Mouse (Mus musculus): ENCODE measurements at regions not wholly inside any gene's neighbourhood (a gene's known extent, or its start where the extent isn't known, plus 50 kb on each side); places are given as distances from the start of the nearest gene placed in this dataset.

DNA sequence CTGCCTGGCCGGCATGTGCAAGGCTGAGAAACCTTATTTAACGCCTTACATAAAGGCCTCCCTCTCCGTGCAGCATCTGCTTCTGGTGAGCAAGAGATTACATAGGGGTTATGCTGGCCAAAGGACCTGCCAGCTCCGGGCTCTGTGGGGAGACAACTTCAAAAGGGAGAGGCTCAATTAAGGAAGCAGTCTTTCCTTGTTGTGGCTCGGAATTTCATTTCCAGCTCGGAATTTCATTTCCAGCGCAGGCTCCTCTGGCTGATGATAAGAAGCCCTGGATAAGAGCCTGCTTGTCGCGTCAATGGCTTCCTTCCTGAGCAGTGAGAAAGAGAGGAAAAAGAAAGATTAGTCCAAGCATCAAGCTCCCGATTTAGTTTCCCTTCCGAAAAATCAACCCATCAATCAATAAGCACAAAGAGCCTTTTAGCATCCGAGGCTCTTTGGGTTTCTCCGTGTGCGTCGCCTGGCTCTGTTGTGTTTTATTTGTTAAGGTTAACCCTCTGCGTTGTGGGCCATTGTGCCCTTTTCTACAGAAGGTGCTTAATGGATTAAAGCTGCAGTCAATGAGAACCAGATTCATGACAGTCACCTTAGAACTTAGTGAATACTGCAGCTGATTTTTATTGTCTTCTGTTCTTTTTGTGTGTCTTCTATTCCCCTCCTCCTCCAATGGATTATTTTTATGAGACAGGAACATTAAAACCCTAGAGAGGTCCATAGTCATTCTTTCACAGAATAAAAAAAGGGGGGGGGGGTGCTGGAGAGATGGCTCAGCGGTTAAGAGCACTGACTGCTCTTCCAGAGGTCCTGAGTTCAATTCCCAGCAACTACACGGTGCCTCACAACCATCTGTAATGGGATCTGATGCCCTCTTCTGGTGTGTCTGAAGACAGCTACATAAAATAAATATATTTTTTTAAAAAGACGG is 218.3 kb downstream of the Myo1b start:
- DNase-seq (ENCODE audit: low spot score), result no peak

DNA sequence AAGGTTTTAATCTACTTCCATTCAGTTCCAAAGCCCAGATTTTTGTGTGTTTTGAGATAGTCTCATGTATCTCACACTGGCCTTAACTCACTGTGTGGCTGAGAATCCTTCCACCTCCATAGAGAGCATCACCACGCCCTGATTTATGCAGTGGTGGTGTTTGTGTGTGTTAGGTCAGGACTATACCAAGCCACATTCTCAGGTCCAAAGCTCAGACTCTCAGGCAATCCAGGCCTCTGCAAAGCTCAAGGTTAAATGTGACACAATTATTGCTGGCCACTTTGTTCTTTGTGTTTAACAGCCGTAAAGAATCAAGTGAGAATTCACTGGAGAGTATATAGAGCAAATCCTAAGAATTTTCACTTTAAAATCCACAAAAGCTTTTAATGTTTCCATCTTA is 218.2 kb upstream of the Nabp1 start:
- DNase-seq (ENCODE audit: low spot score), result no peak

DNA sequence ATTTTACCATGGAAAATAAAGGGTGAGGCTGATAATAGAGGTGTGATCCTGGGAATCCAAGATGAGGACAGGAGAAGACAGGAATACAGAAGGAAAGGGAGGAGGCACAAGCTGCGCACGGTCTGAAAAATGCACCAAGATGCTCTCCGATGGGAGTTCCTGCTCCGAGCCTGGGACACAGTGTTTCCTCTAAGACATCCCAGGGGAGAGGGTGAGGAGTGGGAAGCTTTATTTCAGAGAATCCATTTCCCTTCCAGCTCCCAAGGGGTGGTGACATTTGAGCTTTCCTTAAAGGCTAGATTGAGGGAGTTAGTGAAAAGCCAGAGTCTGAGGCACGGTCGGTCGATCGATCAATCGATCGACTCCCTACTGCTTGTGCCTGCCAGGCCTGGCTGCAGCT is 212.7 kb upstream of the Nabp1 start:
- no peak for DNase-seq (ENCODE audit: low spot score)

DNA sequence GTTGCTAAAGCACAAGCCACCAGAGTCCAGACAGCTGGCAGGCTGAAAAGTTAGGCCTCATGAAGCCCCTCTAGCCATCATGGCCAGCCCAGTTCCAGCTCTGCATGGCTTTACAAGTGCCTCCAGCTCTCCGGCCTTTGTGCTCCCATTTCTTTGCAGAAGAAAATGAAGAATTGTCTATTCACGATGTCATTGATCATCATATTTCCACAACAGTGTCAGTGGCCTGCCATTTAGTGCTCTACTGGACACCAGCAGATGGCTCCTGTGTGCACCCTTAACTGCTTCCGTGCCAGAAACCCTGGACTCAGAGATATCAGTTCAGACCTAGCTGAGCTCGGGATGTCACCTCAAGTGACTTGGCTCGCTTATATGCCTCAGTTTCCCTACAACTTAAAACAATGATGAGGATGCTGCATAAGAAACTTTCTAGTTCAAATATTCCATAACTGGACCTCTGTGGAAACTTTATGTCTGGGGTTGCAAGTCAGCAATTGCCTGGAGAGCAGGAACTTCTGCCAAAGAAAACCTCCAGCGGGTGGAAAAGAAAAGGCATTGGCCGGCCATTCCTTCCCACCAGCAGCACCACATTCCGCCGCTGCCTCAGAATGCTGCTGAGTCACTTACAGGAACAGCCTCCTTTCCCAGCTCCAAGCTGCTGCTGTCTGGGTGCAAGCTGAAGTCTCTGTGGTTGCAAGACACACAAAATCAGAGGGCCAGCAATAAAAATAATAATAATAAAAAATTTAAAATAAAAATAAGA is 211.4 kb upstream of the Nabp1 start:
- DNase-seq (ENCODE audit: low spot score), result no peak

DNA sequence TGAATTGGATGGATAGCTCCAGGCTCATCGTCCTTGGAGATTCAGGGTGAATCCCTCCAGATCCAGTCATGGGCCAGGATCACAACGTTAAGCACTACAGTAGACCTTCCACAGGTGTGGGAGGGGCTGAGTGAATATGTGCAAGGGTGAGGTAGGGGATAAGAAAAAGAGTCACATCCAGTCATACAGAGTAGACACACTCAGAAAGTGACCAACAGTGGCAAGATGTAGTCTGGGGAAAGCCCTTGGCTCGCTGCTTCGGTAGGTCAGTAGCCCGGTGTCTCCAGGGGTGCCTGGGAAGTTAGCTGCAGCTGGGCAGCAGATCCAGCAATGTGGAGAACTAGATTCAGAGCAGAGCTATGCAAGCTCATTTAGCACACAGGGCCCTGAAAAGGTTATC is 210.7 kb upstream of the Nabp1 start:
- DNase-seq (ENCODE audit: low spot score), result no peak

DNA sequence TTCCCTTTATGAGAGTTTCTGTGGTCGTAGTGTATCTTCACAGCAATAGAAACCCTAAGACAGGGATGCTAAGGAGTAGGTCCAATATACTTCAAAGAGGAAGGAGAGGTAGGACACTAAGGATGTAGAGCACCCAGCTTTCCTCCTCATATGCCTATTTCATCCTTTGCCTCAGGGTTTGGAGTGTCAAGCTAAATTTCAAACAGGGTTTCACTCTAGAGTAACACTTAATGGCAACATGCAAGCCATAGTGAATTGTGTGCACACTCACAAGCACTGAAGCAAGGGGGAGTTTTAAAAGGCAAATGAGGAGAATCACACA is 210.0 kb upstream of the Nabp1 start:
- DNase-seq (ENCODE audit: low spot score), result no peak

DNA sequence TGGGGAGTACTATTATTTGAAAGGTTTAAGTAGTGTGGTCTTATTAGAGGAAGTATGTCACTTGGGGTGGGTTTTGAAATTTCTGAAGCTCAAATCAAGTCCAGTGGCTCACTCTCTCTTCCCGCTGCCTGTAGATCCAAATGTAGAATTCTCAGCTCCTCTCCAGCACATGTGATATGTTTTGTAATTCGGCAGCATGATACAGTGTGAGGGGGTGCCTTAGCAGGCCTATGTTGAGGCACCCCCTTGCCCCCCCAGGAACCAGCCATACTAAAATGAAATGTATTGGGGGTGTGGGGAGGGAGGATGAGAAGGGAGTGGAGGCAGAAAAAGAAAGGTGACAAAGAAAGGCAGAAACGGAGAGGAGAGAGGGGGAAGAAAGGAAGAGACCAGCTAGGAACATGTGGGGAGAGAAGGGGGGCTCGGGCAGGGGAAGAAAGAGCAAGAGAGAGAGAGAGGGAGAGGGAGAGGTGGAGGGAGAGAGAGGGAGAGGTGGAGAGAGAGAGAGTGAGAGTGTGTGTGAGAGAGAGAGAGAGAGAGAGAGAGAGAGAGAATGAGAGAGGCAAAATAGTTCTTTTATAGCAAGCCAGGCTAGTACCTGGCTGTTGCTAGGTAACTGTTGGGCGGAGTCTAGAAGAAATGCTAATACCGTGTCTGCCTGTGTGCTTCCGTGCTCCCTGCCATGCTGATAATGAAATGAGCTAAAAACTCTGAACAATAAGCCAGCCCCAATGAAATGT is 209.4 kb upstream of the Nabp1 start:
- no peak for DNase-seq (ENCODE audit: low spot score)

DNA sequence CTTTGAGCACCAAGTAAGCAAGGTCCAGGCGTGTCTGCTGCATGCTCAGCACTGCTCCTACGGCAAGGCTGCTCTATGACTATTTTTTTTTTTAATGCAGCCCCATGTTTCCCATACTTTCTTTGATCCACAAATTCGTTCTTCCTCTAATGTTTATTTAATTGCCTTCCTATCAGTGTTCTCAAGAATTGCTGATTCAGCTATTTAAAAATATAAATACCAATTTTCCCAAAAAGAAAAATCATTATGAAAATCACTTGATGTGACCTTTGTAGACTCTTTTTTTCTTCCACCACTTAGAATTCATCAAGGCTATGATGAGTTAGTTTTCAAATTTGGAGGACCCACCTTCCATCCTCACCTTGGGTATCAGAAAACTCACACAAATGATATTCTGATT is 208.5 kb upstream of the Nabp1 start:
- no peak for DNase-seq (ENCODE audit: low spot score)

DNA sequence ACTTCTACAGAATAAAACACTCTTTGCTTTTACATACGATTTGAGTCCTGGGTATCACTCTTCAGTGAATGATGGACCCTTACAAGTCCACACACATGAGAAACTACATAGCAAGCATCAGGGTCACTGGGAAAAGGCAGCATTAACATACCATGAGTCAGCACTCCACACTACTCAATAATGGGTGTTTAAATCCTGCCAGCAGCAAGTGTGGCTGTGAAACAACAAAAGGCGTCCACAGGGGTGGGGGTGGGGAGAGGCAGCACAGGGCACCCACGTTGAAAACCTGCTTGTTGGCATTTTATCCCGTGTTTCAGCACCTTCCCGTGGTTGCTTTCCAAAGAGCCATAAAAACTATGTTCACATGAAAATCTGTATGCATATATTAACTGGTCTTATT is 204.0 kb upstream of the Nabp1 start:
- DNase-seq (ENCODE audit: low spot score), result no peak

DNA sequence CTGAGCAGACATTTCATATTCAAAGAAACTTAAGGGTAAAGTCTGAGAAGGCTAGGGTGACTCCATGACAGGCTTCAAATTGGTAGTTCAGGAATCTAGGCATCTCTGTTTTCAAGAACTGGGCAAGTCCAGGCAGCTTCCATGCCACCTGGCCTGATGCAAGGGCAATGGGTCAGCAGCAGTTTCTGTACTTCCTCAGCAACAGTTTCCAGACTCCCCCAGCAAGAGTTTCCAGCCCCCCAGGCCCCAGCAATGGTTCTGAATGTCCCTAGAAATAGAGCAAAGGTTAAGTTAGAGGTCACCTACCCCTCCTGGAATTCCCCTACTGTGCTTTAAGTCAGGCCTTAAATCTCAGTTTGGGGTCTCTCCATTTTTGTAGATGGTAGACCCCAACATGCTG is 203.6 kb upstream of the Nabp1 start:
- DNase-seq (ENCODE audit: low spot score), result no peak

DNA sequence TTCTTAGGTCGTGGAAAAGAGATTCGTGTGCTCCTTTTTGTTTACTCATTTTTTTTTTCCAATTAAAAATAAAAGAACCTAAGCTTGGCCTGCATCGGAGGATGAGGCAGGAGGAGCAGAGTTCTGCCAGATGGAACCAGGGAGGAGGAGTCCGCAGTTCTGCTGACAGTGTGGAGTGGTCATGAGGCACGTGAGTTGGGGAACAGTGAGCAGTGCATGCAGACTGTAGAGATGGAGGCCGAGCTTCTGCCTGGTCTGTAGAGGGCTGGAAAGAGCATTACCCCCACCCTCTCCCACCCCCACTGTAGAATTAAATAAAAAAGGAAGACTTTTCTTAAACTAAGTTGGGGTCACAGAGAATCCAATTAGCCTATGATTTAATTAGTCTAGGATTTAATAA is 202.5 kb upstream of the Nabp1 start:
- DNase-seq (ENCODE audit: low spot score), result no peak

DNA sequence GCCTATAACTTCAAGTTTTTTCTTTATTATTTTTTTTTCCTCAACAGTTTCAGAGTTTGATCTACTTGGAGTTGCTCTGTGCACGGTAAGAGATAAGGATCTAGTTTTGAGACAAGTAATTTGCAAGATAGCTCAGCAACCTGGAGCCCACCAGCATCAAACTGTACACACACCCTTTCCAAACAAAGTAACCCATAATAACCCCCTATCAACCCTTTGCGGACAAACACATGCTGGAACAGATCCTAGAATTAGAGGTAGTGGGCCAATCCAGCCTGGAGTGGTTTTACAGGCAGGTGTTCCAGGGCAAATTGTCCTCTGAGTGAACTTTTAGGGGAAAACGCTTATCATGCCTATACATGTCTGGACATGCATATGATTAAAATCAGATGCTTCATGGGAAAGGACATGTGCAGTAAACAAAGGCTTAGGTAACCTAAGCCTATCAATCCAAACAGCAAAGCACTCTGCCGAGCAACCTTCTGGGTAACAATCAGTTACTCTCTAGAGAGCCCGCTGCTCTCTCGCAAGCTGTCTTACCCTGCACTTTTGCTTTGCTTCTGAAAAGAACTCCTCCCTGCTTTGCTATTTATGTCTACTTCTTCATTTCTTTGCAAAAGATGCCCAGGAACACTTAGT is 200.2 kb upstream of the Nabp1 start:
- DNase-seq (ENCODE audit: low spot score), result no peak

DNA sequence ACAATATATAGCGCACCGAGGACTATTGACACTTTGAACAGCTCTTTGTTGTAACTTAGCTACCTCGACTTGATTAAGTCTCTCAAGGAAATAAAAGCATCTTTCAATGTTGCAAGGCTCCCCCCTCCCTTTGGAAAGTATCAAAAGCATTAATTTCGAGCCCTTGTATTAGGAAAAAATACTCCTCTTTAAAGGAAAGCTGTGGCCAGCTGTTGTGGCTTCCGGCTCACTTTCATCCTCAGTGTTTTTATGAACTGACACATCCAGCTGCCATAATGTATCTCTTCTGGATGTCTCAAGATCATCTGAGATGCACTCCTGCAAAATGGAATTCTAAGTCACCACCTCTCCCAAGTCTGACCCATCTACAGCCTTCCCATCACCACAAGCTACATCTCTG is 199.6 kb upstream of the Nabp1 start:
- DNase-seq (ENCODE audit: low spot score), result no peak

DNA sequence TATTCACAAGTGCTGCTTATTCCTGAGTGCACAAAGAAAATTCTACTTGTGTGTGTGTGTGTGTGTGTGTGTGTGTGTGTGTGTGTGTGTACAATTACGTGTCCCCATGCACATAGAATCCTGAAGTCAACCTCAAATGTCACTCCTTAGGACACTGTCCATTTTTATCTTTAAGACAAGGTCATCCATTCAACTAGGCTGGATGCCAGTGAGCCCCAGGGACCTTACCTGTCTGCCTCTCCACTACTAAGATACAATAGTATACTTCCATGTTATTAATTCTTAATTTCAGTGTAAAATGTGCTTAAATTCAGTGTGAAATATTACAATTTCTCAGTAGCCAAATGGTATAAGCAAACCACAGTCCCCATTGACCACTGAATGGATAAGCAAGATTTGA is 193.5 kb upstream of the Nabp1 start:
- no peak for DNase-seq (ENCODE audit: low spot score)

DNA sequence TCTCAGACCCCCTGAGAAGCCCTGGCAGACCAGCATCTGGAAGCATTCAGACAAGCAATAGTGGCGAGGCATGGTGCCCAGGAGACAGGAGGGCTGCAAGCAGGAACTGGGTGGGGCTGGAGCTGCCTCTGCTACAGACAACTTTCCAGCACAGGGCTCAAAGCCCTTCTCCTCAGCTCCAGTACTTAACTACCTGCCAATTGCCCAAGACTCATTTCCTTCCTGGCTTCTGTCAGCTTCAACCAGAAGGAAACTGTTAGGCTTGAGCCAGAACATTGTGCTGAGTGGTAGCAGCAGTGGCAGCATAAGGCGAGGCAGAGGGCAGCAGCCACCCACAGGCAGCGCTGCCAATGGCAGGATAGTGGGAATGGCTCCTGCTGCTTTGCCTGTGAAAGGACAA is 193.1 kb upstream of the Nabp1 start:
- no peak for DNase-seq (ENCODE audit: low spot score)

DNA sequence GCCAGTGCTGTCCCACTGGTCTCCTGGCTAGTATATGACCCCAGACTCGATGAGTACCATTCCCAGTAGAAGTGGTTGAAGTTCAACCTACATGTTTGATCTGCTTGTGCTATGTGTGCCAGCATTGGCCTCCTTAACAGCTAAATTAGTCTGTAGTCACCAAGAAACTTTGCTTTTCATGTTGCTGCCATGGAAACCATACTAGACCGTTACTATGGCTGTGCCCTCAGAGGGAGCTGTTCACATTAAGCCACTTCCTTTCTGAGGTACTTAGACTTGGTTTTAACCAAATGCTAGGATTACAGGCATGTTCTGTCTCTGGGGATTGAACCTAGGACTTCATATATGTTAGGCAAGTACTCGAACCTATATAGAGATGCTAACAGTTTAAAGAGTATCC is 191.8 kb upstream of the Nabp1 start:
- DNase-seq (ENCODE audit: low spot score), result no peak

DNA sequence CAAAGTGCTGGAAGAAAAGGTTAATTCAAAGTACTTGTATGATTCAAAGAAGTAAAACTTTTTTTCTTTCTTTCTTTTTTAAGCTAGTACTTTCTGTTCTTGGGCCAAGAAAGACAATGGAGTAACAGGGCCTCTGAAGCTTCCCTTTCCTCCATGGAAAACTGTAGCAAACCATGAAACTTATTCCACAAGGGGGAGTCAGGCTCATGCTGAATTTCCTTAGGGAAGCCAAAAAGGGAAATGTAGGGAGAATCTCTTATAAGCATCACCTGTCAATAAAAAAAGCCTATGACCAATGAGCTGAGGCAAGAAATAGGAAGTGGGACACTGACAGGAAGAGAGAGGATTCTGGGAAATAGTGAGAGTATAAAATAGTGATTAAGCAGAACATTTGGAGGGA is 190.7 kb upstream of the Nabp1 start:
- no peak for DNase-seq (ENCODE audit: low spot score)

DNA sequence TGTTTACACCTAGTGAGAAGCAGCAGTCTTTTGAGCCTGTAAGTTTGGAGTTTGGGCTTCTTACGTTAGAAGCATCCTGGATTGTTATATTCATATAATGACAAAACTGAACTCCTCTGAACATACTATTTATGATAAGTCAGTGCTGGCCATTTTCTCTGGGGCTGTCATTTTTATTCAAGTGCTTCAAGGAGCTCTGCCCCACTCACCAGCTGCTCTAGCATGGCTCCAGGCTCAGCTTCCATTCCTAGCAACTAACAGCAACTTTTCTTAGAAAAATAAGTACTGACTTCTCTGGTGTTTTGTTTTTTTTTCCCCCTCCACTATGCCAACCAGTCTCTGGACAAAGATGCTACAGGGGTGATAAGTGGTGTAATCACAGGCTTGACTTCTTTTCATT is 182.3 kb upstream of the Nabp1 start:
- no peak for DNase-seq (ENCODE audit: low spot score)

DNA sequence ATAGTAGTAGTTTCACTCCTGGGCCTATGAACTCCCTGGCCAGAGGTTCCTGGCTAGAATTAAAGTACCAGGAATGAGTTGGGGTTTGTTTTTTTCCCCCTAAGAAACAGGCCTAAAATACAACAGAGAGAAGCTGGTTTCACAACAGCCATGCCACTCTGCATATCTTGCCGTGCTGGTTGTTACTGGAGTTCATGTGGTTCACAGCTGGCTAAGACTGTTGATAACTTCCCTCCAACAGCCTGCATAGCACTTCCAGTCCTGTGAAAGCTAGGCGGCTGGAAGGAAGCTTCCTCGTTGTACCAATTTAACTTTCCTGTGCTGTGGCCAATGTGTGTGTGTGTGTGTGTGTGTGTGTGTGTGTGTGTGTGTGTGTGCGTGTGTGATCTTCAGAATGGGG is 179.0 kb upstream of the Nabp1 start:
- DNase-seq (ENCODE audit: low spot score), result no peak

DNA sequence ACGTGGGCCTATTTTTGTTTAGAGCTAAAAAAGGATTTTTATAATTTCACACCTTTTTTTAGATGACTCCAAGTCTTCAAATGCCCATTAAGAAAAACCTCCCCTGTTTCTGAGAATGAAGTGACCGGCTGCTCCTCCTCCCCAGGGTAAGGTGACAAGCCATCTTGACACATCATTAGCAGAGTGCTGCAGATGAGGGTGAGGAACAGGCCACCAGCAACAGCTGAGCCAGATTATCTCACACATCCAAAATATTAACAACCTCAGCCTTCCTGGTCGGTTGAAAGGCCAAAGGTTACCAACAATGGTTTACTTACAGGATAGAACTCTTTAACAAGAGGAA is 172.4 kb upstream of the Nabp1 start:
- no peak for DNase-seq (ENCODE audit: low spot score)

DNA sequence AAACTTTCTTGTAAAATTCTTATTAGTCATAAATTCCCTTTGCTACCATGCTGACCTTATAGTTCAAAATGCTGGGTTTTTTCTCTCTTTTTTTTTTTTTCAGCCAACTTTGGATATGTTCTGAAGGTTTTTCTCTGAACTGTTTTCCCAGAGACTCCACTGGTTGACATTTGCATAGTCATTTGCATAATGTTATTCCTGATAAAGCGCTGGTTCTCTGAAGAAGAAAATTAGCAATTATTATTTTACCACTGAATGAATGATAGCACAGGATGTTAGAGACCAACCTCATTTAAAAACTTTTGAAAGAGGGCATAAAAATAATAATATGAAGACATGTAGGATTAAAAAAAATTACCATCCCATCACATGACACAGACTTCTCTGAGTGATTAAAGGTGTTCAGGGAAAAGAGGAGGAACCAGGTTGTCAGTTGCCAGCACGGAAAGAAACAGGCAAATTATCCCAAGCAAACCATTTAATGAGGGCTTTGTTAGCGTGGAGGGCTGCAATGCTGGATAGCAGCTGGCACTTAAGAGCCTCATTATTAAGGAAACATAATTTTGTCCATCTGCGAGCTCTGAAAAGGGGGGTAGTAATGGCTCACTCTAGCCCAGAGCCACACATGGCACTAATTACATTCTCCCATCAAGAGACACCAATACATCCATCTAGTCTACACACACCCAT is 171.9 kb upstream of the Nabp1 start:
- DNase-seq (ENCODE audit: low spot score), result no peak

DNA sequence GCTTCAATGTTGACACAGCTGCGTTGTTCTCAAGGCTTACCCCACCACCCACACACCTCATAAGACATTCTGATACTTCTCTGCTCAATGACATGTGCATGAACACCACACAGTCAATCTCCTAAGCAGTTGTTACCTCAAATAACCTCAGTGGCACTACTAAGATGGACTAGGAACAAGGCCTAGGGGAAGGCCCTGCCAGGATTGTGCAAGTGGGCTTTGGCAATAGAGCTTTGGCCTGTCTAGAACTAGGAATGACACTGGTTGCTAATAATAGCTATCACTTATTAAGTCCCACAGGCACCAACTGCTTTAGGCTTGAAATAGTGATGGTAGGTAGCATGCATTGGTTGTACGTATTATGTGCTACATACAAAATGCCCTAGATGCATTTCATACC is 169.7 kb upstream of the Nabp1 start:
- no peak for DNase-seq (ENCODE audit: low spot score)

Measured in spleen, adult 12 weeks (tissue).